Mouse (Mus musculus): ENCODE measurements around the gene Ces1b.

The Ces1b gene

GRCm38 (mm10) chr8:93010286-93010685 lies 69.5 kb downstream of the Ces1b start:
- DNase-seq (ENCODE audit: low spot score) = peak; percentile 79
